Mouse (Mus musculus) CH12.LX (cell line): ENCODE data around the gene Abcf2.

Experiments used
- CTCF ChIP-seq, 2 experiments: IDR thresholded peaks in 1 of 2; conservative IDR thresholded peaks in 1 of 2; 2 replicates each; pipeline ENCODE4 v1.5.1; 2011 to 2012; ENCODE audit warnings: low read depth in 2 of 2, low read length in 2 of 2, improper control_type of control experiment in 1 of 2, inconsistent platforms in 1 of 2, mild to moderate bottlenecking in 1 of 2, moderate library complexity in 1 of 2
- IRF4 ChIP-seq: IDR thresholded peaks from 2 replicates; pipeline ENCODE4 v1.6.1; 2014; ENCODE audit warnings: low read depth, mild to moderate bottlenecking, inconsistent platforms, low read length, improper control_type of control experiment
- MAX ChIP-seq: IDR thresholded peaks from 2 replicates; pipeline ENCODE4 v1.6.1; 2011; ENCODE audit warnings: low read length, improper control_type of control experiment
- MAZ ChIP-seq: IDR thresholded peaks from 2 replicates; pipeline ENCODE4 v1.6.1; 2012; ENCODE audit warnings: low read depth, mild to moderate bottlenecking, inconsistent platforms, low read length, improper control_type of control experiment, moderate library complexity
- POLR2A ChIP-seq: IDR thresholded peaks from 2 replicates; pipeline ENCODE4 v1.6.1; 2011; ENCODE audit warnings: low read depth, mild to moderate bottlenecking, improper control_type of control experiment, low read length
- RAD21 ChIP-seq: IDR thresholded peaks from 2 replicates; pipeline ENCODE4 v1.6.1; 2011; ENCODE audit warnings: low read depth, mild to moderate bottlenecking, low read length, improper control_type of control experiment, moderate library complexity

- no peak for TF ChIP-seq IRF4
- no peak for TF ChIP-seq MAZ
- no peak for TF ChIP-seq POLR2A
- no peak for TF ChIP-seq CTCF (conservative IDR thresholded peaks at IDR 0.05 in 1 of 2, IDR thresholded peaks at IDR 0.05 in 1 of 2; ENCODE audit: low read depth in 2 of 2, low read length in 2 of 2)
- no peak for TF ChIP-seq MAX
- no peak for TF ChIP-seq RAD21
Observed at GRCm38 (mm10) chr5:24586106-24586505, 8.8 kb upstream of the Abcf2 start.
